8 mouse cellular contexts compared by ENCODE assay signal in the genomic region with DNA sequence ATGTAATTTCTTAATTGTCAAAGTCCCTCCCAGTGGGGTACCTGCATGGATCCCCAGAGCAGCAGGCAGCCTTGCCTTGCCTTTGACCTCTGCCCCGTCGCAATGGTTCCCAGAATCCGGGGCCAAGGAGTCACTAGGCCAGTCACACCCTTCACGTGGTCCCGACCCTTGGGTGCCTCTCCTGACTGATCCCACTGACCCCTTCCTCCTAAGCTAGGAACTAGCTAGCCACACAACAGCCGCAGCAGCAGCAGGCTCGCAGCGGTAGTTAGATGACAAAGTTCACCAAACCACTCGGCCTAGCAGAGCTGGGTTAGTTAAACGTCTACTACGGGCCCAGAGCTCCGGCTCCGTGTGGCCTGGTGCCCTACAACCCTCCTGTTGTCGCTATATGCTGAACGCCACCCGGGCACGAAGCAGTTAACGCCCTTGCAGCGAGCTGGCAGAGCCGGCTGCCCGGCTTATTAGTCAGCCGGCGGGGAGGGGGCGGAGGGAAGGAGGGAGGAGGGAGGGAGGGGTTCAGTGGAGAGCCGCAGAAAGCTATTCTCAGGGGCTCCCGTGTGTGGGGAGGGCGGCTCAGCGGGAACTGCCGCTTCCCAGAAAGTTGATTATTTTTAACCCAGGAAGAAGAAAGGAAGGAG.
A peak's percentile ranks its signal among the peaks of the same experiment; 100 is the strongest.
DNase-seq lines count a peak whose midpoint lies in the region; ATAC-seq and TF ChIP-seq lines count a peak whose summit lies in the region.

No protein-coding gene starts in this region.

- under 1% methylated on average over 28 of the region's 29 CpGs for WGBS in forebrain, postnatal 0 days
- WGBS in lung, embryonic 14.5 days: under 1% methylated on average over 29 of the region's 29 CpGs

- H3K4me1 ChIP-seq in forebrain, postnatal 0 days (ENCODE audit: insufficient read depth): peaks cover 56% of the 10 kb centered on the region
- H3K4me1 ChIP-seq in lung, embryonic 14.5 days (ENCODE audit: insufficient read depth): peaks cover 71% of the 10 kb centered on the region

- no peak for TF ChIP-seq CTCF in forebrain, postnatal 0 days (IDR thresholded peaks at IDR 0.05; ENCODE audit: low read depth)
- TF ChIP-seq CTCF in lung, embryonic 14.5 days (IDR thresholded peaks at IDR 0.05; ENCODE audit: low read depth): 0 out of 2 replicates have a peak, but pooled peaks have one; percentile 0

- no peaks in the 10 kb centered on the region for H3K9me3 ChIP-seq in forebrain, postnatal 0 days (ENCODE audit: low read length)
- no peaks in the 10 kb centered on the region for H3K9me3 ChIP-seq in lung, embryonic 14.5 days (ENCODE audit: low read depth, low read length)

- peak; percentile 49 for ATAC-seq in forebrain, postnatal 0 days
- ATAC-seq in lung, embryonic 14.5 days (ENCODE audit: insufficient read depth): peak; percentile 57

- peak overlapping the region; percentile 59 for H3K9ac ChIP-seq in forebrain, postnatal 0 days
- H3K9ac ChIP-seq in lung, embryonic 14.5 days: peak overlapping the region; percentile 79

- peak overlapping the region; percentile 99 for H3K27ac ChIP-seq in forebrain, postnatal 0 days (ENCODE audit: low read depth, low read length)
- H3K27ac ChIP-seq in lung, embryonic 14.5 days (ENCODE audit: low read depth): peak overlapping the region; percentile 100

- no peaks in the 10 kb centered on the region for H3K27me3 ChIP-seq in forebrain, postnatal 0 days (ENCODE audit: insufficient read depth, low read length)
- H3K27me3 ChIP-seq in lung, embryonic 14.5 days (ENCODE audit: insufficient read depth, low read length): no peaks in the 10 kb centered on the region

- DNase-seq in MN1 (ENCODE audit: low spot score): peak; percentile 90
- DNase-seq in cerebellum, adult 18-20 months: peak; percentile 88 to 91
- DNase-seq in forebrain, postnatal 0 days: peak; percentile 94
- peak; percentile 89 for DNase-seq in heart, postnatal 4 days
- peak; percentile 82 for DNase-seq in layer of hippocampus, adult 8-10 months (ENCODE audit: low spot score in 2 of 2)
- peak; percentile 96 for DNase-seq in lung, embryonic 14.5 days
- DNase-seq in ovary, postnatal 14 days (ENCODE audit: low spot score): peak; percentile 75
- DNase-seq in urinary bladder, postnatal 25 days (ENCODE audit: low spot score): peak; percentile 88

- H3K4me3 ChIP-seq in forebrain, postnatal 0 days (ENCODE audit: low read depth, low read length): peak overlapping the region; percentile 23
- H3K4me3 ChIP-seq in lung, embryonic 14.5 days (ENCODE audit: low read depth, low read length): peak overlapping the region; percentile 38

- H3K36me3 ChIP-seq in forebrain, postnatal 0 days (ENCODE audit: insufficient read depth): no peaks in the 10 kb centered on the region
- no peaks in the 10 kb centered on the region for H3K36me3 ChIP-seq in lung, embryonic 14.5 days (ENCODE audit: insufficient read depth)

- peak overlapping the region; percentile 69 for H3K4me2 ChIP-seq in forebrain, postnatal 0 days (ENCODE audit: low read depth)
- H3K4me2 ChIP-seq in lung, embryonic 14.5 days: peak overlapping the region; percentile 86

Comparison
In these comparisons a context has a peak if more than half of its experiments do, and no peak if none do; other contexts are left out.
1. Peak in every context shown above with its lines: DNase-seq, ATAC-seq, H3K4me3 ChIP-seq and H3K27ac ChIP-seq.